Mouse (Mus musculus) bone marrow, adult 2 months (tissue): ENCODE data around the gene Sox12.

Source experiments
- CTCF ChIP-seq: fragments of 200-500 bp; IDR thresholded peaks from 2 replicates; pipeline ENCODE4 v1.5.1; 2011; ENCODE audit warnings: low read length, control low read depth; ENCODE audit not compliant: control insufficient read depth, insufficient read depth
- POLR2A ChIP-seq: fragments of 200-500 bp; IDR thresholded peaks from 2 replicates; pipeline ENCODE4 v1.6.1; 2011; ENCODE audit warnings: low read depth, mild to moderate bottlenecking, control low read depth, low read length, borderline replicate concordance; ENCODE audit not compliant: control insufficient read depth

DNA sequence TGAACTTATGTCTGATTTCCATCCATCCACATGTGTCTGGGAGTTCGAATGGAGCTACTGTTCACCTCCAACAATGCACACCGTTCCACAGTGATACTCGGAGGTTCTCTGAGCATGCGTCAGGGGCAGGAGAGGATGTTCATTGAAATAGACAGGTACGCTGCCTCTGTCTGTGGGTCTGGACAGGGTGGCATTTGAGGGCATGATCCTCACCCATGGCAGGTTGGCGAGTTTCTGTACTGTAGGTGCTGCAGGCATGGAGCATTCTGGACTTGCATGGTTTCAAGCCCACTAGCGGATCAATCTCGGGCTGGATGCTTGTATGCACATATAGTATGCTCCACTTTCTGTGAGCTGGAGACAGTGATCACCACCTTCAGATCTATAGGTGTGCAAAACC lies 36.7 kb downstream of the Sox12 start:
- TF ChIP-seq CTCF: no peak
- no peak for TF ChIP-seq POLR2A
